Mouse (Mus musculus): Measurements from ENCODE around the gene Tmem117.

DNA sequence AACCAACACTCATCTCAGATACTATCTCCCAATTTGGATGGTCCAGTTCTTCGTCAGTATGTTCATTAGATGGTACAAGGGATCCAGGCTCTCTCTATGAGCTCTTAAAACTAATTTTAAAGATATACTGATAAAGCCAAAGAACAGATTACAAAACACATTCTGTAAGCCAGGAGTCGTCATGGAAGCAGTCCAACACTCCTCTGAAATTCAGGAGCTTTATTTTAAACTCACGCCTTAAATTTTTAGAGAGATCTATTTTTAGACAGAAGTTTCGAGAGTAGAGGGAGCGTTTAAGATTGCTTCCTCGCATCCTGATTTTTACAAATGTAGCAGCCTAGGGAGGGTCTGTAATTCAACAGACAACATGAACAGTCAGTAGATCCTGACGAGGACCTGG is 393.2 kb downstream of the Tmem117 start:
- no peak for TF ChIP-seq GATA1 (IDR thresholded peaks at IDR 0.05; ENCODE audit: low read length)
- TF ChIP-seq TAL1 (IDR thresholded peaks at IDR 0.05; ENCODE audit: low read length): no peak

Data from erythroblast, embryonic 14.5 days (primary cell).